Mouse (Mus musculus) forebrain, embryonic 10.5 days (tissue): ENCODE measurements around the gene Zhx3. TPM values are rescaled to one million over a fixed set of nuclear protein-coding genes. Genes with fewer than 3 reads are reported as not detected.

Experiments
- DNase-seq: peaks from one replicate; pipeline ENCODE4 v3.0.0-alpha.2; 2017; ENCODE audit warnings: low spot score; ENCODE audit errors: extremely low spot score
- H3K27ac ChIP-seq: fragments of 300-500 bp; sonication (generic); 2 replicates; pipeline ENCODE4 v1.5.1; 2016; ENCODE audit warnings: mild to moderate bottlenecking
- H3K27me3 ChIP-seq: fragments of 300-500 bp; sonication (generic); 2 replicates; pipeline ENCODE4 v1.6.1; 2016; ENCODE audit warnings: mild to moderate bottlenecking; ENCODE audit not compliant: poor library complexity, severe bottlenecking
- H3K36me3 ChIP-seq: fragments of 300-500 bp; sonication (generic); replicated peaks from 2 replicates; pipeline ENCODE4 v1.6.1; 2016; ENCODE audit warnings: mild to moderate bottlenecking, moderate library complexity
- H3K4me1 ChIP-seq: fragments of 300-500 bp; sonication (generic); 2 replicates; pipeline ENCODE4 v1.6.1; 2016
- H3K4me3 ChIP-seq: fragments of 300-500 bp; sonication (generic); 2 replicates; pipeline ENCODE4 v1.5.1; 2016; ENCODE audit warnings: mild to moderate bottlenecking, moderate library complexity
- H3K9me3 ChIP-seq: fragments of 300-500 bp; sonication (generic); 2 replicates; pipeline ENCODE4 v1.6.1; 2016; ENCODE audit warnings: mild to moderate bottlenecking, moderate library complexity
- WGBS: fragments of 180-500 bp; shearing (Covaris S2); methylation state at CpG from one replicate; pipeline ENCODE4 v1.1.7; 2016; 5-methylcytosine and 5-hydroxymethylcytosine counted together
- polyA plus RNA-seq: library from polyadenylated mRNA; unstranded; fragments of >200 nt; fragmentation: Nextera tagmentation; extraction: Ambion mirVana; gene quantifications from 2 replicates; pipeline ENCODE4 v1.2.1, GENCODE M21; 2016

Zhx3 gene
- polyA plus RNA-seq, 1 experiment from 2014 or later: 5.8 TPM

- H3K4me1 ChIP-seq: peaks cover 49% of the 10 kb centered on the region
- DNase-seq: no peak
These were observed 142.7 kb downstream of the Zhx3 start for GRCm38 (mm10) chr2:160729851-160730796.

GRCm38 (mm10) chr2:160729436-160729835, 143.4 kb downstream of the Zhx3 start:
- 89% methylated on average over 2 of the region's 2 CpGs for WGBS
- Histone ChIP-seq H3K4me3 (no peak overlapping the region), H3K27me3 (peaks cover 9% of the 10 kb centered on the region), H3K4me1 (peaks cover 43% of the 10 kb centered on the region), H3K36me3 (peaks cover 24% of the 10 kb centered on the region), H3K9me3 (no peaks in the 10 kb centered on the region), H3K27ac (no peak overlapping the region)
- no peak for DNase-seq

More at GRCm38 (mm10) chr2:160729851-160730796, 142.7 kb downstream of the Zhx3 start:
- 38% methylated on average over 17 of the region's 17 CpGs for WGBS
- peaks cover 9% of the 10 kb centered on the region for H3K27me3 ChIP-seq
- peaks cover 24% of the 10 kb centered on the region for H3K36me3 ChIP-seq
- H3K27ac ChIP-seq: peak overlapping the region; percentile 100
- peak overlapping the region; percentile 97 for H3K4me3 ChIP-seq
- no peaks in the 10 kb centered on the region for H3K9me3 ChIP-seq

GRCm38 (mm10) chr2:160728972-160729371, 143.8 kb downstream of the Zhx3 start:
- Histone ChIP-seq H3K4me1 (peaks cover 38% of the 10 kb centered on the region), H3K36me3 (peaks cover 24% of the 10 kb centered on the region), H3K27ac (no peak overlapping the region), H3K27me3 (peaks cover 9% of the 10 kb centered on the region), H3K4me3 (no peak overlapping the region), H3K9me3 (no peaks in the 10 kb centered on the region)
- WGBS: 81% methylated on average over 3 of the region's 3 CpGs
- DNase-seq: no peak

- Histone ChIP-seq H3K27me3 (peaks cover 9% of the 10 kb centered on the region), H3K4me3 (no peak overlapping the region), H3K36me3 (peaks cover 46% of the 10 kb centered on the region), H3K9me3 (no peaks in the 10 kb centered on the region), H3K4me1 (peaks cover 16% of the 10 kb centered on the region), H3K27ac (no peak overlapping the region)
- DNase-seq: no peak
- 87% methylated on average over 6 of the region's 6 CpGs for WGBS
These were observed 146.6 kb downstream of the Zhx3 start for GRCm38 (mm10) chr2:160725877-160726864.

GRCm38 (mm10) chr2:160724536-160724935, 148.3 kb downstream of the Zhx3 start:
- no peak overlapping the region for H3K4me3 ChIP-seq
- WGBS: 93% methylated on average over 5 of the region's 5 CpGs
- H3K4me1 ChIP-seq: no peaks in the 10 kb centered on the region
- H3K27ac ChIP-seq: no peak overlapping the region
- no peaks in the 10 kb centered on the region for H3K27me3 ChIP-seq
- peaks cover 62% of the 10 kb centered on the region for H3K36me3 ChIP-seq
- no peak for DNase-seq
- H3K9me3 ChIP-seq: no peaks in the 10 kb centered on the region

GRCm38 (mm10) chr2:160723613-160724375, 149.0 kb downstream of the Zhx3 start:
- Histone ChIP-seq H3K27me3 (no peaks in the 10 kb centered on the region), H3K27ac (no peak overlapping the region), H3K4me3 (no peak overlapping the region), H3K4me1 (no peaks in the 10 kb centered on the region), H3K36me3 (peaks cover 70% of the 10 kb centered on the region), H3K9me3 (no peaks in the 10 kb centered on the region)
- no peak for DNase-seq
- WGBS: 95% methylated on average over 4 of the region's 4 CpGs

GRCm38 (mm10) chr2:160722714-160723113, 150.1 kb downstream of the Zhx3 start:
- Histone ChIP-seq H3K27ac (no peak overlapping the region), H3K27me3 (no peaks in the 10 kb centered on the region), H3K36me3 (peaks cover 81% of the 10 kb centered on the region), H3K9me3 (no peaks in the 10 kb centered on the region), H3K4me1 (no peaks in the 10 kb centered on the region), H3K4me3 (no peak overlapping the region)
- DNase-seq: no peak
- 83% methylated on average over 4 of the region's 4 CpGs for WGBS

- H3K27ac ChIP-seq: no peak overlapping the region
- H3K4me1 ChIP-seq: no peaks in the 10 kb centered on the region
- no peak for DNase-seq
- no peaks in the 10 kb centered on the region for H3K27me3 ChIP-seq
- H3K9me3 ChIP-seq: no peaks in the 10 kb centered on the region
- 91% methylated on average over 3 of the region's 3 CpGs for WGBS
- no peak overlapping the region for H3K4me3 ChIP-seq
- H3K36me3 ChIP-seq: peaks cover 99% of the 10 kb centered on the region
These were observed 154.0 kb downstream of the Zhx3 start for GRCm38 (mm10) chr2:160718811-160719210.

- Histone ChIP-seq H3K27me3 (no peaks in the 10 kb centered on the region), H3K4me1 (no peaks in the 10 kb centered on the region), H3K36me3 (peaks cover 100% of the 10 kb centered on the region), H3K9me3 (no peaks in the 10 kb centered on the region), H3K27ac (no peak overlapping the region), H3K4me3 (no peak overlapping the region)
- WGBS: 75% methylated on average over 5 of the region's 5 CpGs
- DNase-seq: no peak
These were observed 155.5 kb downstream of the Zhx3 start for GRCm38 (mm10) chr2:160717269-160717668.

GRCm38 (mm10) chr2:160715463-160716030, 157.3 kb downstream of the Zhx3 start:
- 91% methylated on average over 4 of the region's 4 CpGs for WGBS
- no peaks in the 10 kb centered on the region for H3K4me1 ChIP-seq
- no peak overlapping the region for H3K27ac ChIP-seq
- no peaks in the 10 kb centered on the region for H3K27me3 ChIP-seq
- DNase-seq: no peak
- H3K4me3 ChIP-seq: no peak overlapping the region
- H3K9me3 ChIP-seq: no peaks in the 10 kb centered on the region
- H3K36me3 ChIP-seq: peaks cover 99% of the 10 kb centered on the region

GRCm38 (mm10) chr2:160707673-160708072, 165.1 kb downstream of the Zhx3 start:
- 95% methylated on average over 3 of the region's 3 CpGs for WGBS
- no peak overlapping the region for H3K27ac ChIP-seq
- no peak for DNase-seq
- no peaks in the 10 kb centered on the region for H3K27me3 ChIP-seq
- peaks cover 99% of the 10 kb centered on the region for H3K36me3 ChIP-seq
- no peaks in the 10 kb centered on the region for H3K4me1 ChIP-seq
- no peaks in the 10 kb centered on the region for H3K9me3 ChIP-seq
- no peak overlapping the region for H3K4me3 ChIP-seq

GRCm38 (mm10) chr2:160702824-160703223, 170.0 kb downstream of the Zhx3 start:
- Histone ChIP-seq H3K4me3 (no peak overlapping the region), H3K4me1 (no peaks in the 10 kb centered on the region), H3K27me3 (no peaks in the 10 kb centered on the region), H3K27ac (no peak overlapping the region), H3K36me3 (peaks cover 98% of the 10 kb centered on the region), H3K9me3 (no peaks in the 10 kb centered on the region)
- DNase-seq: no peak
